Mouse (Mus musculus) intestine, postnatal 0 days (tissue): ENCODE data around the gene Vipr1. TPM values are rescaled to one million over a fixed set of nuclear protein-coding genes. Genes with fewer than 3 reads are reported as not detected.

Experiments used
- ATAC-seq: fragments of 200-750 bp; cut with Nextera tagmentation; 2 replicates; pipeline ENCODE4 v1.8.0; 2017; ENCODE audit warnings: mild to moderate bottlenecking, moderate TSS enrichment, moderate library complexity
- H3K27ac ChIP-seq: fragments of 300-500 bp; sonication (generic); 2 replicates; pipeline ENCODE4 v1.5.1; 2014; ENCODE audit warnings: mild to moderate bottlenecking, low read depth, low read length, moderate library complexity
- H3K27me3 ChIP-seq: fragments of 300-500 bp; sonication (generic); replicated peaks from 2 replicates; pipeline ENCODE4 v1.6.1; 2014; ENCODE audit warnings: low read length, mixed read lengths; ENCODE audit not compliant: control insufficient read depth, insufficient read depth
- H3K36me3 ChIP-seq: fragments of 300-500 bp; sonication (generic); 2 replicates; pipeline ENCODE4 v1.6.1; 2014; ENCODE audit warnings: mild to moderate bottlenecking, moderate library complexity; ENCODE audit not compliant: control insufficient read depth, insufficient read depth
- H3K4me1 ChIP-seq: fragments of 300-500 bp; sonication (generic); replicated peaks from 2 replicates; pipeline ENCODE4 v1.6.1; 2014; ENCODE audit warnings: antibody characterized with exemption, low read length, mixed read lengths; ENCODE audit not compliant: control insufficient read depth, insufficient read depth
- H3K4me2 ChIP-seq: fragments of 300-500 bp; sonication (generic); replicated peaks from 2 replicates; pipeline ENCODE4 v1.6.1; 2014; ENCODE audit warnings: low read depth, mild to moderate bottlenecking, moderate library complexity
- H3K4me3 ChIP-seq: fragments of 300-500 bp; sonication (generic); 2 replicates; pipeline ENCODE4 v1.5.1; 2014; ENCODE audit warnings: low read depth, low read length
- H3K9ac ChIP-seq: fragments of 300-500 bp; sonication (generic); 2 replicates; pipeline ENCODE4 v1.6.1; 2014; ENCODE audit warnings: mild to moderate bottlenecking, low read depth, low read length
- H3K9me3 ChIP-seq: fragments of 300-500 bp; sonication (generic); 2 replicates; pipeline ENCODE4 v1.6.1; 2016; ENCODE audit warnings: mixed run types; ENCODE audit not compliant: control insufficient read depth
- CTCF ChIP-seq: sonication (generic); IDR thresholded peaks from 2 replicates; pipeline ENCODE4 v1.5.1; 2016; ENCODE audit warnings: low read depth, mild to moderate bottlenecking, control low read depth, antibody characterized with exemption, moderate library complexity
- WGBS: fragments of 180-500 bp; shearing (Covaris S2); extraction: QIAGEN DNeasy Blood & Tissue Kit; methylation state at CpG from one replicate; pipeline ENCODE4 v1.1.7; 2014; 5-methylcytosine and 5-hydroxymethylcytosine counted together
- polyA plus RNA-seq: library from polyadenylated mRNA; unstranded; fragments of >200 nt; fragmentation: Nextera tagmentation; extraction: Ambion mirVana; gene quantifications from 2 replicates; pipeline ENCODE4 v1.2.1, GENCODE M21; 2015

Vipr1 gene
- polyA plus RNA-seq, 1 experiment from 2014 or later = 22.8 TPM

GRCm38 (mm10) chr9:121641235-121641915, 1.1 kb upstream of the Vipr1 start:
- H3K9me3 ChIP-seq = no peaks in the 10 kb centered on the region
- peaks cover 7% of the 10 kb centered on the region; the same call in 1 of the 2 replicates for H3K27me3 ChIP-seq
- H3K9ac ChIP-seq = no peak overlapping the region
- H3K27ac ChIP-seq = no peak overlapping the region
- ATAC-seq = no peak
- H3K4me3 ChIP-seq = peak overlapping the region; percentile 69
- 13% methylated on average over 27 of the region's 27 CpGs for WGBS
- peak overlapping the region; percentile 88 for H3K4me2 ChIP-seq
- H3K4me1 ChIP-seq = peaks cover 17% of the 10 kb centered on the region
- no peaks in the 10 kb centered on the region for H3K36me3 ChIP-seq
- peak; percentile 23; the same call in 1 of the 2 replicates for TF ChIP-seq CTCF

- peak within 1 kb of the TSS; percentile 69 for H3K4me3 ChIP-seq
- peak; percentile 64 for ATAC-seq
- H3K27ac ChIP-seq = peak within 1 kb of the TSS; percentile 71
- peaks cover 17% of the 10 kb centered on the region for H3K4me1 ChIP-seq
- under 1% methylated on average over 26 of the region's 26 CpGs for WGBS
- peaks cover 7% of the 10 kb centered on the region; the same call in 1 of the 2 replicates for H3K27me3 ChIP-seq
- no peaks in the 10 kb centered on the region for H3K36me3 ChIP-seq
- TF ChIP-seq CTCF = peak; percentile 83
- H3K9me3 ChIP-seq = no peaks in the 10 kb centered on the region
- H3K4me2 ChIP-seq = peak within 1 kb of the TSS; percentile 88
- peak within 1 kb of the TSS; percentile 59 for H3K9ac ChIP-seq
Observed at GRCm38 (mm10) chr9:121642001-121642400, 515 bp upstream of the Vipr1 start, which contains the start of gene Lyzl4. Gene Lyzl4 (minus strand): TSS chr9:121642096.

- H3K4me1 ChIP-seq = peaks cover 17% of the 10 kb centered on the region
- peak overlapping the region; percentile 88 for H3K4me2 ChIP-seq
- no peaks in the 10 kb centered on the region for H3K36me3 ChIP-seq
- H3K27me3 ChIP-seq = peaks cover 5% of the 10 kb centered on the region; the same call in 1 of the 2 replicates
- WGBS = 14% methylated on average over 3 of the region's 3 CpGs
- no peaks in the 10 kb centered on the region for H3K9me3 ChIP-seq
- no peak overlapping the region for H3K9ac ChIP-seq
- ATAC-seq = peak; percentile 60
- H3K4me3 ChIP-seq = no peak overlapping the region
- H3K27ac ChIP-seq = peak overlapping the region; percentile 77
- TF ChIP-seq CTCF = no peak
Observed at GRCm38 (mm10) chr9:121644855-121645254, 2.3 kb downstream of the Vipr1 start.

GRCm38 (mm10) chr9:121647026-121647425, 4.5 kb downstream of the Vipr1 start:
- 0 out of 2 replicates have a peak, but pooled peaks cover 11% of the 10 kb centered on the region for H3K4me1 ChIP-seq
- no peaks in the 10 kb centered on the region for H3K27me3 ChIP-seq
- no peak overlapping the region for H3K27ac ChIP-seq
- 44% methylated on average over 7 of the region's 7 CpGs for WGBS
- no peak for ATAC-seq
- H3K36me3 ChIP-seq = no peaks in the 10 kb centered on the region
- no peak overlapping the region for H3K4me3 ChIP-seq
- no peak overlapping the region for H3K4me2 ChIP-seq
- H3K9me3 ChIP-seq = no peaks in the 10 kb centered on the region
- no peak overlapping the region for H3K9ac ChIP-seq
- TF ChIP-seq CTCF = no peak

GRCm38 (mm10) chr9:121653668-121654067, 11.2 kb downstream of the Vipr1 start:
- 86% methylated on average over 10 of the region's 10 CpGs for WGBS
- Histone ChIP-seq H3K27me3 (no peaks in the 10 kb centered on the region), H3K9ac (no peak overlapping the region), H3K4me2 (no peak overlapping the region), H3K9me3 (no peaks in the 10 kb centered on the region), H3K4me3 (no peak overlapping the region), H3K4me1 (no peaks in the 10 kb centered on the region), H3K27ac (no peak overlapping the region), H3K36me3 (no peaks in the 10 kb centered on the region; the same call in 1 of the 2 replicates)
- TF ChIP-seq CTCF = no peak
- no peak for ATAC-seq

- Histone ChIP-seq H3K9me3 (no peaks in the 10 kb centered on the region), H3K9ac (no peak overlapping the region), H3K36me3 (peaks cover 6% of the 10 kb centered on the region; the same call in 1 of the 2 replicates), H3K4me1 (peaks cover 4% of the 10 kb centered on the region; the same call in 1 of the 2 replicates), H3K27me3 (no peaks in the 10 kb centered on the region), H3K4me3 (no peak overlapping the region), H3K27ac (peak overlapping the region; percentile 76), H3K4me2 (no peak overlapping the region)
- TF ChIP-seq CTCF = no peak
- 53% methylated on average over 5 of the region's 5 CpGs for WGBS
- peak; percentile 44 for ATAC-seq
Observed at GRCm38 (mm10) chr9:121656322-121656721, 13.8 kb downstream of the Vipr1 start.
